14 mouse cellular contexts compared by ENCODE assay signal in the genomic region with DNA sequence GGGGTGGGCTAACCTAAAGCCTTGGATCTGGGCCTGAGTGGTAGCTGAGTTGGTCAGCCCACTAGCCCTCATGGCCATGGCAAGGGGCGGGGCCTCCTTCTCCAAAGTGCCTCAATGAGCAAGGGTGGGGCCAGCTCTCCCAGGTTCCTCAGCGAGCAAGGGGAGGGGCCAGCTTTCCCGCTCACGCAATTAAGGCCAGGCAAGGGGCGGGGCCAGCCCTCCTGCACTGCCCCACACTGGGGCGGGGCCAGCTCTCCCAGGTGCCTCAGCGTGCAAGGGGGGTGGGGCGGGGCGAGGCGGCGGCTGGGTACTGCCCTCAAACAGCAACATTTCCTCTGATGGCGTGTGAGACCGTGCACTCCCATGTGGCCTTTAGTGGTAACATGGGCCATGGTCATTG. TPM values are rescaled to one million over a fixed set of nuclear protein-coding genes. Genes with fewer than 3 reads are reported as not detected.
A peak's percentile ranks its signal among the peaks of the same experiment; 100 is the strongest.
DNase-seq lines count a peak whose midpoint lies in the region; ATAC-seq lines count a peak whose summit lies in the region.
"Had no signal": no experiment of that assay in that cellular context is flagged by ENCODE, and none has a peak within 500 bp of the region (broad histone marks: within the 10 kb centered on the region; RNA-seq: fewer than 3 reads in every experiment).

No protein-coding gene starts in this region.

- ATAC-seq in heart, embryonic 12.5 days (ENCODE audit: insufficient number of reproducible peaks, low FRiP score) = peak; percentile 39; the same call in 1 of the 2 replicates
- 0 out of 2 replicates have a peak, but pooled peaks have one; percentile 40 for ATAC-seq in midbrain, embryonic 14.5 days (ENCODE audit: low FRiP score, low TSS enrichment)
- no peak for ATAC-seq in midbrain, embryonic 13.5 days
- no peak for ATAC-seq in cerebellum, adult (ENCODE audit: insufficient number of reproducible peaks, low FRiP score, low TSS enrichment)
- ATAC-seq: CD4-positive, CD25-positive, alpha-beta regulatory T cell, adult 4 months; forebrain, postnatal 0 days; midbrain, embryonic 15.5 days had no signal

- H3K27me3 ChIP-seq in heart, embryonic 12.5 days (replicated peaks) = peaks cover 32% of the 10 kb centered on the region
- H3K27me3 ChIP-seq in midbrain, embryonic 14.5 days (ENCODE audit: control insufficient read depth, insufficient read depth, low read length) = 0 out of 2 replicates have a peak, but pooled peaks cover 13% of the 10 kb centered on the region
- H3K27me3 ChIP-seq in midbrain, embryonic 13.5 days = peaks cover 64% of the 10 kb centered on the region

- no peak overlapping the region for H3K4me3 ChIP-seq in heart, embryonic 12.5 days
- H3K4me3 ChIP-seq in midbrain, embryonic 14.5 days (replicated peaks; ENCODE audit: low read depth, low read length) = no peak overlapping the region
- no peak overlapping the region for H3K4me3 ChIP-seq in midbrain, embryonic 13.5 days (replicated peaks)
- H3K4me3 ChIP-seq: midbrain, embryonic 15.5 days had no signal

- H3K4me1 ChIP-seq in heart, embryonic 12.5 days (replicated peaks) = no peaks in the 10 kb centered on the region
- no peaks in the 10 kb centered on the region for H3K4me1 ChIP-seq in midbrain, embryonic 14.5 days (ENCODE audit: control insufficient read depth, insufficient read depth, low read length)
- no peaks in the 10 kb centered on the region for H3K4me1 ChIP-seq in midbrain, embryonic 13.5 days (replicated peaks)
- H3K4me1 ChIP-seq: midbrain, embryonic 15.5 days had no signal

- 0 out of 2 replicates have a peak overlapping the region, but pooled peaks have one; percentile 21 for H3K4me2 ChIP-seq in heart, embryonic 12.5 days
- no peak overlapping the region for H3K4me2 ChIP-seq in midbrain, embryonic 14.5 days (ENCODE audit: low read length)
- H3K4me2 ChIP-seq in midbrain, embryonic 13.5 days (replicated peaks) = no peak overlapping the region
- H3K4me2 ChIP-seq: midbrain, embryonic 15.5 days had no signal

- 56% methylated on average over 12 of the region's 13 CpGs for WGBS in heart, embryonic 12.5 days
- 41% methylated on average over 13 of the region's 13 CpGs for WGBS in midbrain, embryonic 14.5 days
- 40% methylated on average over 13 of the region's 13 CpGs for WGBS in midbrain, embryonic 13.5 days

- no peaks in the 10 kb centered on the region for H3K9me3 ChIP-seq in heart, embryonic 12.5 days (replicated peaks)
- no peaks in the 10 kb centered on the region for H3K9me3 ChIP-seq in midbrain, embryonic 14.5 days (ENCODE audit: control insufficient read depth, low read length)
- no peaks in the 10 kb centered on the region for H3K9me3 ChIP-seq in midbrain, embryonic 13.5 days
- H3K9me3 ChIP-seq: midbrain, embryonic 15.5 days had no signal

- H3K9ac ChIP-seq in heart, embryonic 12.5 days = no peak overlapping the region
- no peak overlapping the region for H3K9ac ChIP-seq in midbrain, embryonic 14.5 days (replicated peaks; ENCODE audit: low read length)
- no peak overlapping the region for H3K9ac ChIP-seq in midbrain, embryonic 13.5 days (replicated peaks)
- H3K9ac ChIP-seq: forebrain, postnatal 0 days; midbrain, embryonic 15.5 days had no signal

- H3K27ac ChIP-seq in heart, embryonic 12.5 days (ENCODE audit: poor library complexity, severe bottlenecking) = no peak overlapping the region
- no peak overlapping the region for H3K27ac ChIP-seq in midbrain, embryonic 14.5 days (replicated peaks; ENCODE audit: low read depth, low read length)
- H3K27ac ChIP-seq in midbrain, embryonic 13.5 days = no peak overlapping the region
- H3K27ac ChIP-seq: midbrain, embryonic 15.5 days had no signal

- no peaks in the 10 kb centered on the region for H3K36me3 ChIP-seq in heart, embryonic 12.5 days
- no peaks in the 10 kb centered on the region for H3K36me3 ChIP-seq in midbrain, embryonic 14.5 days (ENCODE audit: control insufficient read depth, insufficient read depth, low read length)
- H3K36me3 ChIP-seq in midbrain, embryonic 13.5 days = no peaks in the 10 kb centered on the region
- H3K36me3 ChIP-seq: midbrain, embryonic 15.5 days had no signal

- no peak for DNase-seq in heart, adult 18-20 months
- DNase-seq in midbrain, embryonic 14.5 days = no peak
- peak; percentile 2 for DNase-seq in embryo, embryonic 11.5 days (ENCODE audit: low read depth, low spot score)
- DNase-seq in testis, postnatal 14 days (ENCODE audit: low spot score) = peak; percentile 26
- no peak for DNase-seq in frontal cortex, postnatal 10 days (ENCODE audit: low spot score in 2 of 2)
- DNase-seq: forebrain, postnatal 0 days; layer of hippocampus, adult 9-11 months had no signal

RNA-seq across cellular contexts. Expression of gene Tsx, which starts 9.2 kb away (rescaled TPM):
- polyA plus RNA-seq in heart, embryonic 12.5 days (2016; fragmentation: Nextera tagmentation; extraction: Ambion mirVana) = 0.24 TPM in 1 of 2 replicates, not detected in the other
- total RNA-seq in heart, adult 18-20 months (2021) = not detected
- polyA plus RNA-seq in midbrain, embryonic 14.5 days (2014; fragmentation: Nextera tagmentation; extraction: Ambion mirVana) = 0.37 and 0.47 TPM in 2 replicates
- polyA plus RNA-seq in midbrain, embryonic 13.5 days (2015; fragmentation: Nextera tagmentation; extraction: Ambion mirVana) = 0.34 and 0.35 TPM in 2 replicates
- total RNA-seq: forebrain, postnatal 0 days had no signal
- polyA plus RNA-seq: heart, embryonic 14.5 days had no signal

RNA-seq across cellular contexts. Expression of gene Gm26992, which starts 16.8 kb away (rescaled TPM):
- not detected in 2 replicates for polyA plus RNA-seq in heart, embryonic 12.5 days (2016; fragmentation: Nextera tagmentation; extraction: Ambion mirVana)
- total RNA-seq in heart, adult 18-20 months (2021) = not detected
- not detected in 2 replicates for polyA plus RNA-seq in midbrain, embryonic 14.5 days (2014; fragmentation: Nextera tagmentation; extraction: Ambion mirVana)
- not detected in 2 replicates for polyA plus RNA-seq in midbrain, embryonic 13.5 days (2015; fragmentation: Nextera tagmentation; extraction: Ambion mirVana)
- total RNA-seq: forebrain, postnatal 0 days had no signal
- polyA plus RNA-seq: CD4-positive, CD25-positive, alpha-beta regulatory T cell, adult 4 months; heart, embryonic 14.5 days; limb, embryonic 14.5 days; midbrain, embryonic 15.5 days had no signal

RNA-seq across cellular contexts. Expression of gene Chic1, which starts 48.7 kb away (rescaled TPM):
- polyA plus RNA-seq in heart, embryonic 12.5 days (2016; fragmentation: Nextera tagmentation; extraction: Ambion mirVana) = 3.7 and 3.9 TPM in 2 replicates
- total RNA-seq in heart, adult 18-20 months (2021) = under 1 TPM; 0.60 to 0.64 TPM
- polyA plus RNA-seq in midbrain, embryonic 14.5 days (2014; fragmentation: Nextera tagmentation; extraction: Ambion mirVana) = 7.9 and 8.4 TPM in 2 replicates
- polyA plus RNA-seq in midbrain, embryonic 13.5 days (2015; fragmentation: Nextera tagmentation; extraction: Ambion mirVana) = 8.4 and 8.9 TPM in 2 replicates

Comparison
In these comparisons a context has a peak if more than half of its experiments do, and no peak if none do; other contexts are left out.
1. ATAC-seq: peak in heart, embryonic 12.5 days (single experiment) and midbrain, embryonic 14.5 days (single experiment); none in midbrain, embryonic 13.5 days (single experiment) and cerebellum, adult (single experiment).
2. DNase-seq: peak in embryo, embryonic 11.5 days (single experiment) and testis, postnatal 14 days (single experiment); none in heart, adult 18-20 months (0 of 2), midbrain, embryonic 14.5 days (single experiment) and frontal cortex, postnatal 10 days (0 of 2).